Mouse (Mus musculus) heart, adult 2 months (tissue): ENCODE data around the gene Olfr1512.
"Not testable (repeated sequence)": the region's sequence is repeated elsewhere in the genome, so short reads cannot be mapped to it uniquely, and the experiment has no call there.

Experiments used
- CTCF ChIP-seq: fragments of 200-600 bp; IDR thresholded peaks from 2 replicates; pipeline ENCODE4 v1.8.1; 2022; ENCODE audit warnings: antibody characterized with exemption, mild to moderate bottlenecking, moderate library complexity
- EP300 ChIP-seq: fragments of 200-500 bp; IDR thresholded peaks from 2 replicates; pipeline ENCODE4 v1.6.1; 2011; ENCODE audit warnings: low read depth, low read length, control low read depth; ENCODE audit not compliant: insufficient read depth
- POLR2A ChIP-seq: fragments of 200-500 bp; IDR thresholded peaks from 2 replicates; pipeline ENCODE4 v1.6.1; 2011; ENCODE audit warnings: mild to moderate bottlenecking, low read depth, low read length, control low read depth; ENCODE audit not compliant: insufficient read depth

- TF ChIP-seq POLR2A, CTCF, EP300: not testable (repeated sequence)
Measured at GRCm38 (mm10) chr14:52390084-52390848, 11.3 kb upstream of the Olfr1512 start.
